Mouse (Mus musculus): ENCODE measurements at regions not wholly inside any gene's neighbourhood (a gene's known extent, or its start where the extent isn't known, plus 50 kb on each side); places are given as distances from the start of the nearest gene placed in this dataset.
"Not testable (repeated sequence)": the region's sequence is repeated elsewhere in the genome, so short reads cannot be mapped to it uniquely, and the experiment has no call there.

DNA sequence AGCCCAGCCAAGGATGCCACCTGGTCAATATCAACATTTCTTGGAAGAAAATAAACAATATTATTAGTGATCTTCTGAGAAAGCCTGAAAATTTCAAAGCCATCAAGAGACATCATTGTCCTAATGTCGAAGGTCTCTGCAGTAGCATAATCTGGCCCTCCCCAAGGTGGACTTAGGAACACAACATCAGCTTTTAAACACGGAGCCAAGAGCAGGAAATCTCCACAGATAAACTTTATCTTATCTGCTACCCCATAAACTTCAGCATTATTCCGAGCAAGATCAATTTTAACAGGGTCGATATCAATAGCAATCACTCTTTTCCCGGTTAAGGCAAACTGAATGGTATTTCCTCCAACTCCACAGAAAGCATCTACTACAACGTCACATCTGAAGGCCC, 1691.2 kb upstream of the 5930422O12Rik start:
- not testable (repeated sequence) for TF ChIP-seq CHD2 (IDR thresholded peaks at IDR 0.05; ENCODE audit: low read depth, low read length); HCFC1 (IDR thresholded peaks at IDR 0.05; ENCODE audit: borderline replicate concordance, insufficient read depth, low read length); ZC3H11A (IDR thresholded peaks at IDR 0.05; ENCODE audit: borderline replicate concordance, low read depth, low read length)
